Mouse (Mus musculus): ENCODE measurements at regions not wholly inside any gene's neighbourhood (a gene's known extent, or its start where the extent isn't known, plus 50 kb on each side); places are given as distances from the start of the nearest gene placed in this dataset.

GRCm38 (mm10) chr1:19973364-19973763 is 644.5 kb downstream of the Pkhd1 start:
- H3K4me1 ChIP-seq (replicated peaks) = peaks cover 3% of the 10 kb centered on the region; the same call in 1 of the 2 replicates
- 61% methylated on average over 4 of the region's 4 CpGs for WGBS
- no peaks in the 10 kb centered on the region for H3K36me3 ChIP-seq
- ATAC-seq (replicated peaks; ENCODE audit: insufficient number of reproducible peaks, insufficient read depth, low FRiP score, low read depth) = no peak
- H3K27me3 ChIP-seq = no peaks in the 10 kb centered on the region
- H3K9ac ChIP-seq = no peak overlapping the region
- H3K9me3 ChIP-seq (replicated peaks) = no peaks in the 10 kb centered on the region
- H3K4me2 ChIP-seq = no peak overlapping the region
- H3K27ac ChIP-seq = no peak overlapping the region
- H3K4me3 ChIP-seq = no peak overlapping the region

- Histone ChIP-seq H3K4me1 (replicated peaks) (peaks cover 3% of the 10 kb centered on the region; the same call in 1 of the 2 replicates), H3K4me3 (no peak overlapping the region), H3K36me3 (no peaks in the 10 kb centered on the region), H3K9ac (no peak overlapping the region), H3K9me3 (replicated peaks) (no peaks in the 10 kb centered on the region), H3K27ac (no peak overlapping the region), H3K4me2 (no peak overlapping the region), H3K27me3 (no peaks in the 10 kb centered on the region)
- ATAC-seq (replicated peaks; ENCODE audit: insufficient number of reproducible peaks, insufficient read depth, low FRiP score, low read depth) = no peak
- WGBS = 28% methylated on average over 2 of the region's 2 CpGs
These were observed 643.9 kb downstream of the Pkhd1 start for GRCm38 (mm10) chr1:19973981-19974380.

- H3K9ac ChIP-seq = no peak overlapping the region
- ATAC-seq (replicated peaks; ENCODE audit: insufficient number of reproducible peaks, insufficient read depth, low FRiP score, low read depth) = no peak
- H3K4me1 ChIP-seq (replicated peaks) = peaks cover 3% of the 10 kb centered on the region; the same call in 1 of the 2 replicates
- no peaks in the 10 kb centered on the region for H3K27me3 ChIP-seq
- H3K9me3 ChIP-seq (replicated peaks) = no peaks in the 10 kb centered on the region
- no peaks in the 10 kb centered on the region for H3K36me3 ChIP-seq
- no peak overlapping the region for H3K4me3 ChIP-seq
- no peak overlapping the region for H3K27ac ChIP-seq
- no peak overlapping the region for H3K4me2 ChIP-seq
These were observed 642.4 kb downstream of the Pkhd1 start for GRCm38 (mm10) chr1:19975436-19975835.

- no peak for ATAC-seq (replicated peaks; ENCODE audit: insufficient number of reproducible peaks, insufficient read depth, low FRiP score, low read depth)
- Histone ChIP-seq H3K9me3 (replicated peaks) (no peaks in the 10 kb centered on the region), H3K9ac (no peak overlapping the region), H3K27me3 (no peaks in the 10 kb centered on the region), H3K4me2 (no peak overlapping the region), H3K36me3 (no peaks in the 10 kb centered on the region), H3K27ac (no peak overlapping the region), H3K4me1 (replicated peaks) (no peaks in the 10 kb centered on the region), H3K4me3 (no peak overlapping the region)
- 77% methylated on average over 1 of the region's 1 CpGs for WGBS
These were observed 636.7 kb downstream of the Pkhd1 start for GRCm38 (mm10) chr1:19981189-19981588.

- Histone ChIP-seq H3K27me3 (no peaks in the 10 kb centered on the region), H3K4me2 (no peak overlapping the region), H3K9ac (no peak overlapping the region), H3K27ac (no peak overlapping the region), H3K4me1 (replicated peaks) (no peaks in the 10 kb centered on the region), H3K36me3 (no peaks in the 10 kb centered on the region), H3K4me3 (no peak overlapping the region), H3K9me3 (replicated peaks) (no peaks in the 10 kb centered on the region)
- WGBS = 66% methylated on average over 3 of the region's 3 CpGs
- no peak for ATAC-seq (replicated peaks; ENCODE audit: insufficient number of reproducible peaks, insufficient read depth, low FRiP score, low read depth)
These were observed 635.1 kb downstream of the Pkhd1 start for GRCm38 (mm10) chr1:19982791-19983190.

- Histone ChIP-seq H3K36me3 (no peaks in the 10 kb centered on the region), H3K4me3 (no peak overlapping the region), H3K4me2 (no peak overlapping the region), H3K9ac (no peak overlapping the region), H3K9me3 (replicated peaks) (no peaks in the 10 kb centered on the region), H3K4me1 (replicated peaks) (no peaks in the 10 kb centered on the region), H3K27ac (no peak overlapping the region), H3K27me3 (no peaks in the 10 kb centered on the region)
- WGBS = 37% methylated on average over 2 of the region's 2 CpGs
- ATAC-seq (replicated peaks; ENCODE audit: insufficient number of reproducible peaks, insufficient read depth, low FRiP score, low read depth) = no peak
These were observed 634.4 kb downstream of the Pkhd1 start for GRCm38 (mm10) chr1:19983504-19983903.

- H3K9me3 ChIP-seq (replicated peaks) = no peaks in the 10 kb centered on the region
- ATAC-seq (replicated peaks; ENCODE audit: insufficient number of reproducible peaks, insufficient read depth, low FRiP score, low read depth) = no peak
- H3K4me2 ChIP-seq = no peak overlapping the region
- no peak overlapping the region for H3K4me3 ChIP-seq
- no peak overlapping the region for H3K9ac ChIP-seq
- no peak overlapping the region for H3K27ac ChIP-seq
- H3K27me3 ChIP-seq = no peaks in the 10 kb centered on the region
- H3K4me1 ChIP-seq (replicated peaks) = no peaks in the 10 kb centered on the region
- 54% methylated on average over 4 of the region's 4 CpGs for WGBS
- H3K36me3 ChIP-seq = no peaks in the 10 kb centered on the region
These were observed 627.9 kb downstream of the Pkhd1 start for GRCm38 (mm10) chr1:19989921-19990320.

Measured in heart, embryonic 15.5 days (tissue).